Mouse (Mus musculus) naive thymus-derived CD4-positive, alpha-beta T cell, adult 2 months (primary cell): ENCODE measurements around the gene Trim9.

Source experiments
- DNase-seq: peaks from one replicate; pipeline ENCODE4 v3.0.0-alpha.2; 2011; ENCODE audit warnings: low read depth

Trim9 gene

GRCm38 (mm10) chr12:70212501-70212900 is 134.9 kb downstream of the Trim9 start:
- DNase-seq, result no peak

GRCm38 (mm10) chr12:70208214-70208613 is 139.2 kb downstream of the Trim9 start:
- no peak for DNase-seq

DNA sequence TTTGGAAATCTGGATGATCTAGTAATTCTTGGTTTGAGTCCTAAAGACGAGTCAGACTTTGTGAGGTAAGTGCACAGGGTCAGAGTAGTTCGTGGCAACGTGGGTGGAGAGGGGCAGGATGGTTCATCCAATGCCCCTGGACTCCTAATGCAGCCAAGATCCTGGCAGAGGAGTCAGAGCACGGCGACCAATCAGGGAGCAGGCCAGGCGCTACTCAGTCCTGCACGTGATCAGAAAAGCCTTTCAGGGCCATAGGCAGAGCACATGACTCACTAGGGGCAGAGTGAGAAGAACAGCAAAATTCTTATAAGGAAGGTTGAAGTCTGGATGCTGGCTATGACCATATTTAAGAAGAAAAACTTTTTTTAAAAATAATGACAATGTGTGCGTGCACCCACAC is 143.0 kb downstream of the Trim9 start:
- DNase-seq, result no peak

- DNase-seq, result peak; percentile 37
Measured at GRCm38 (mm10) chr12:70201926-70202529, 145.4 kb downstream of the Trim9 start.

DNA sequence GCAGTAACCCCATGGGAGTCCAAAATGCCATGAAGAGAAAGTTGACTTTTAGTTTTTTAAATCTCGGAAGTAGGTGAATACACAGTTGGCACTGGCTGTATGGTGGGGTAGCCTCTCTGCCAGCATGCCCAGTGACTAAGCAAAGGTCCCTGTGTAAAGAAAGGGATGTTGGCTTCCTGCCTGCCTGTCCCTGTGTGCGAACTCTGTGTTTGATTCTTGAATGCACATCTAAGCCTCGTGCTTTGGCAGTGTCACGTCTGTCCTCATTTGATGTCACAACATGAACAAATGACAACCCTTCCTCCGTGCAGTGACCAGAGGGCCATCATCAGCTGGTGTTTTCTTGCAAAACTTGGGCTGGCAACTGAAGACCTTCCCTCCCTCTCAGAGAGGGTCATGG is 151.1 kb downstream of the Trim9 start:
- no peak for DNase-seq

DNA sequence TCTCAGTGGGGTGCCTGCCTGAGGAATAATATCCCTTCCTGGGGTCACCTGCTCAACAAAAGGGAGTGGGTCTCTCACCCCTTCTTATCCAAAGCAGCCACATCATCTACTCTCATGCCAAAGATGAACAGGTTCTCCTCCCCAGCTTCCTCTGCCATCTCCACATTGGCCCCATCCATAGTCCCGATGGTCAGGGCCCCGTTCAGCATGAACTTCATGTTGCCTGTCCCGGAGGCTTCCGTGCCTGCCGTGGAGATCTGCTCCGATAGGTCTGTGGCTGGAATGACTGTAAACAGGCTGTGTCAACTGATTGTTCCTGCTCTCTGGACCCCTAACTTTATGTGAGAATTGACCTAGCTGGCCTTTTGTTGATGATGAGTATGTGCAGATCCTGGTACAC is 152.0 kb downstream of the Trim9 start:
- DNase-seq, result no peak
